Mouse (Mus musculus): ENCODE results near the gene Pheta2.

DNA sequence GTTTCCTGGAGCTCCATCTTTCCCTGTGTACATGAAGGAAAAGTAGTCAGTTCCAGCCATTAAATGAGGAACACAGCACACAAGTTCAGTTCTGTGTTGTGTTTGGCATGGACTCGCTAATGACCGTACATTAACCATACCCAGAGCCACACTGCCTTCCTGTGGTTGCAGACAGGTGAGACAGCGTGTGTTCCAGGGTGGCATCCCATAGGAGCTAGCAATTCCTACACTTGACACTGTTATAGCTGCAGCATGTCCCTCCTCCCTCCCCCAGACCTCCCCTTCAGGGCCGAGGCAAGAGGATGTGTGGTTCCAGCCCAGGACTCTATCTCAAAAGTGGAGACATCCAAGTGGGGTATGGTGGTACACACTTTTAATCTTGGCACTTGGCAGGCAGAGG, 11.6 kb downstream of the Pheta2 start:
- no peak for TF ChIP-seq POLR2A (IDR thresholded peaks at IDR 0.05; ENCODE audit: borderline replicate concordance, control insufficient read depth, low read depth, low read length)
- TF ChIP-seq CTCF (IDR thresholded peaks at IDR 0.05; ENCODE audit: control insufficient read depth, insufficient read depth, low read length) = no peak

Data from bone marrow, adult 2 months (tissue).